Mouse (Mus musculus) gastrocnemius, adult 18-20 months (tissue): ENCODE measurements around the gene Tmem25. TPM values are rescaled to one million over a fixed set of nuclear protein-coding genes. Genes with fewer than 3 reads are reported as not detected.
A peak's percentile ranks its signal among the peaks of the same experiment; 100 is the strongest.
"Not testable (repeated sequence)": the region's sequence is repeated elsewhere in the genome, so short reads cannot be mapped to it uniquely, and the experiment has no call there.

Experiments
- DNase-seq: peaks from one replicate; pipeline ENCODE4 v3.0.0; 2021; ENCODE audit warnings: low spot score
- total RNA-seq, 2 experiments: library from RNA; stranded (reverse); gene quantifications; 2 replicates each; pipeline ENCODE4 v1.2.3; 2021

The Tmem25 gene
- total RNA-seq, 2 experiments from 2014 or later = 4.2 to 6.5 TPM

- peak; percentile 93 for DNase-seq
Measured at GRCm38 (mm10) chr9:44772750-44773651, 26.1 kb downstream of the Tmem25 start.

GRCm38 (mm10) chr9:44772392-44772749 lies 26.7 kb downstream of the Tmem25 start:
- no peak for DNase-seq

GRCm38 (mm10) chr9:44771376-44771775 lies 27.7 kb downstream of the Tmem25 start:
- DNase-seq = no peak

- DNase-seq = not testable (repeated sequence)
Measured at GRCm38 (mm10) chr9:44768029-44768394, 31.1 kb downstream of the Tmem25 start.

GRCm38 (mm10) chr9:44767101-44768028 lies 31.7 kb downstream of the Tmem25 start, which contains the start of the genes Arcn1 and Ift46:
Arcn1 (minus strand) TSS chr9:44767845.
Ift46 (plus strand) TSS chr9:44767908.
- peak; percentile 76 for DNase-seq

- no peak for DNase-seq
Measured at GRCm38 (mm10) chr9:44760873-44761272, 38.2 kb downstream of the Tmem25 start.

- peak; percentile 66 for DNase-seq
Measured at GRCm38 (mm10) chr9:44748473-44748872, 50.6 kb downstream of the Tmem25 start.

- DNase-seq = no peak
Measured at GRCm38 (mm10) chr9:44747341-44747740, 51.8 kb downstream of the Tmem25 start.

- DNase-seq = no peak
Measured at GRCm38 (mm10) chr9:44746666-44747065, 52.4 kb downstream of the Tmem25 start.

GRCm38 (mm10) chr9:44745371-44745770 lies 53.7 kb downstream of the Tmem25 start:
- DNase-seq = no peak

Other genes starting within 250 kb of the Tmem25 start
- not detected for gene Cxcr5, start 237.4 kb downstream of the Tmem25 start, total RNA-seq
- 10 to 100 TPM; 68.4 to 69.8 TPM for gene Ddx6, start 194.4 kb downstream of the Tmem25 start, total RNA-seq
- gene Treh, start 126.1 kb downstream of the Tmem25 start, total RNA-seq = not detected
- gene Phldb1, start 64.1 kb downstream of the Tmem25 start, total RNA-seq = 10 to 100 TPM; 29.0 to 35.9 TPM
- gene Arcn1, start 31.5 kb downstream of the Tmem25 start, total RNA-seq = 10 to 100 TPM; 70.7 to 81.5 TPM
- gene Ift46, start 31.4 kb downstream of the Tmem25 start, total RNA-seq = 10 to 100 TPM; 23.3 to 27.5 TPM
- under 1 TPM in 1 of 2 experiments, not detected in 1; 0.80 TPM for gene Ttc36, start 3.8 kb upstream of the Tmem25 start, total RNA-seq
- 10 to 100 TPM; 16.4 to 19.5 TPM for gene Kmt2a, start 82.0 kb upstream of the Tmem25 start, total RNA-seq
- 100 to 1,000 TPM; 671 to 820 TPM for gene Atp5l, start 121.4 kb upstream of the Tmem25 start, total RNA-seq
- gene Ube4a, start 166.3 kb upstream of the Tmem25 start, total RNA-seq = 10 to 100 TPM; 39.8 to 48.4 TPM
- not detected for gene Cd3g, start 181.1 kb upstream of the Tmem25 start, total RNA-seq
- gene Cd3d, start 182.5 kb upstream of the Tmem25 start, total RNA-seq = not detected
- gene Cd3e, start 210.3 kb upstream of the Tmem25 start, total RNA-seq = not detected
- under 1 TPM; 0.23 to 0.59 TPM for gene Mpzl2, start 240.5 kb upstream of the Tmem25 start, total RNA-seq